Mouse (Mus musculus) Muller cell, postnatal 12 days (primary cell): ENCODE results near the gene Fam83e.

Experiments
- DNase-seq: peaks from one replicate; pipeline ENCODE4 v3.0.0-alpha.2; 2015; ENCODE audit errors: inconsistent ontology term

Gene Fam83e

DNA sequence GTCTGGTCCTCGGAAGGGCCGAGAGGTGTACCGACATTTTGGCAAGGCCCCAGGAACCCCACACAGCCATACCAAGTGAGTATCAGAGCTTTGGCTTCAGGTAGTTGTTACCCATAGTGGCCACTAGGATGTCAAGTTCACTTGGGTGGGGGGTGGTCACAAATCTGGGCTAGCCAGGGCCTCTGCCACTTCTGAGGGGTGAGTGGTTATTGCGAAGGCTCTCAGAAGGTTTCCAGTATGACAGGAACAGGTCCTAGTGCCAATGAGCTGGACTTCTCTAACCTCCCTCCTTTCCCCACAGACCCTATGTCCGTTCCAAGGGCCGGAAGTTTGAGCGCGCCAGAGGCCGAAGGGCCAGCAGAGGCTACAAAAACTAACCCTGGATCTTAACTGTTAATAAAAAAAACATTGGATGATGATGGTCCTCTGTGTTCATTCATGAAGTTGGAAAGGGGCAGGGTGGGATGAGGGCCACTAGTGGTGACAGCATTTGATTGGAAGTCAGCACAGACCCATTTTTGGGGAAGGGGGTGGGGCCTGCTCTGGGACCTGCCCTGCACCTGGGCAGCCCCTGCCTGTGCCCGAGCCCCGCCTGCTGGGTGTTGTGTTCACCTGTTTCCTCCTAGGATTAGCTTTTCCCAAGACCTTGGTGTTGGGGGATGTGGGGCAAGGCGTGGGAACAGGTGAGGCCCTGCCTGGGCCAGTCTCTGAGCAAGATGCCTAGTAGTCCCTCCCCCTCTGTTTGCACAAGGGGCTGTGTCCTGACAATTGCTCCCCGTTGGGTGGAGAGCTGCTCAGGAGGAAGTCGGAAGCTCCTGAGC, at the start of gene Fam83e:
Gene Fam83e (plus strand): TSS at position 800 of the 821 bp plus-strand sequence.
- DNase-seq = no peak

DNA sequence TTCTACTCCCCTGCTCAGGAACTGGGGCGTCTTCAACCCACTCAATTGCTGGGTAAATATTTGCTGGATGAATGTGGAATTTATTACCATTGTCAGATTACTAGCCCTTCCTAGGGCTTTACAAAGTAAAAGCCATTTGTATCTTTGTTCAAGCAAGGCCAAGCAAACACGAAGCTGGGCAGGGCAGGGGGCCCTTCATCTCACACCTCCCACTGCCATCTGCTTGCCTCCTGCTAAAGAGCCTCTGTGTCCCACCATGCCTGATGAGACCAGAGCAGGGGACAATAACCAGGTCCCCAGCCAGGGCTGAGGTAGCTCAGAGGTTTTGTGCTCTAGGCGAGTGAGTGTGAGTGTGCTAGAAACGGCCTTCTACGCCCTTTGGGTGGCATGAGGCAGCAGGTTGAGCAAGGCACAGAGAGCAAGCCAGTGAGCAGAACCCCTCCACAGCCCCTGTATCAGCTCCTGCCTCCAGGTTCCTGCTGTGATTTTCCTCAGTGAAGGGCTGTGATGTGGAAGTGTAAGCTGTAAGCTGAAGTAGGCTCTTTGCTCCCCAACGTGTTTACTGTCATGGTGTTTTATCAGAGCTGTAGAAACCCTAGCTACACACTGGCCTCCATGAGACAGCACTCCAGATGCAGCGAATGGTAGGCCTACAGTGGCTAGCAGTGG, 43.3 kb upstream of the Fam83e start:
- no peak for DNase-seq

DNA sequence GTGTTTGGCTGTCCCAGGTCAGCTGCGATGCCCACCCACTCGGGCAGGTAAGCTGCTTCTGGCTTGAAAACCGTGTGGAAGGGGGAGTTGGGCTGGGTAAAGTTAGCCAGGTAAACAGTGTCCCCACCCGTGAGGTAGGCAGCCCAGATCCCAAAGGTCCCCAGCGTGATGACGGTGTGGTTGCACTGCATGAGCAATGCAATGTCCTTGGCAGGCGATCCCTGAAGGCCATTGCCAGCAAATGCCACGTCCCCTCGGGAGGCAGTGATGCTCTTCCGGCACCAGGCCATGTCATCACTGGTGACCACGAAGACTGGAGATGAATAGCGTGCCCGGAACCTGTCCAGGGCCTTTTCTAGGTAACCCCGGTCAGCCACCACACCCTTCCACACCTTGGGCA, 42.5 kb upstream of the Fam83e start:
- DNase-seq = no peak

DNA sequence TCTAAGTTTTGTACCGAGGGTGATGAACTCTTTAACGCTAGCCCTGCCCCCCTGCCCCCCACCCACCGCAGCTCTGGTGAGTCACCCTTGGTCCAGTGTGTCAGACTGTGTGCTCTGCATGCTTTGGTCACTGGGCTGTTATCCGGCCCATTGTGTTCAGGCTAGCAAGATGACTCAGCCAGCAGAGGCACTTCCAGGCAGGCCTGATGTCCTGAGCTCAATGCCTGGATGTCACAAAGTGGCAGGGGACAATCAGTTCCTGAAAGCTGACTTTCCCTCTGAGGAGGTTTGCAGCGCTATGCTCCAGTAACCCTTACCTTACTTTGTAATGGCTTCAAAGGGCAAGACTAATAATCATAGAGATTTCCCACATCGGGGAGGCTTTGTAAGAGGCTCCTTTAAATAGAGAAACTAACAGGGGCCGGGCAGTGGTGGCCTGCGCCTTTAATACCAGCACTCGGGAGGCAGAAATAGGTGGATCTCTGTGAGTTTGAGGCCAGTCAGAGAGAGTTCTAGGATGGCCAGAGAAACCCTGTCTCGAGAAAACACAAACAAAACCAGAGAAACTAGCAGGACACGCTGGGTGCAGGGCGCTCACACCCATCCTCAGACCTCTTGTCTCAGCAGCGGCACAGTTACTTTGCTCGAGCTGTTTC, 40.9 kb upstream of the Fam83e start:
- DNase-seq = peak; percentile 93

DNA sequence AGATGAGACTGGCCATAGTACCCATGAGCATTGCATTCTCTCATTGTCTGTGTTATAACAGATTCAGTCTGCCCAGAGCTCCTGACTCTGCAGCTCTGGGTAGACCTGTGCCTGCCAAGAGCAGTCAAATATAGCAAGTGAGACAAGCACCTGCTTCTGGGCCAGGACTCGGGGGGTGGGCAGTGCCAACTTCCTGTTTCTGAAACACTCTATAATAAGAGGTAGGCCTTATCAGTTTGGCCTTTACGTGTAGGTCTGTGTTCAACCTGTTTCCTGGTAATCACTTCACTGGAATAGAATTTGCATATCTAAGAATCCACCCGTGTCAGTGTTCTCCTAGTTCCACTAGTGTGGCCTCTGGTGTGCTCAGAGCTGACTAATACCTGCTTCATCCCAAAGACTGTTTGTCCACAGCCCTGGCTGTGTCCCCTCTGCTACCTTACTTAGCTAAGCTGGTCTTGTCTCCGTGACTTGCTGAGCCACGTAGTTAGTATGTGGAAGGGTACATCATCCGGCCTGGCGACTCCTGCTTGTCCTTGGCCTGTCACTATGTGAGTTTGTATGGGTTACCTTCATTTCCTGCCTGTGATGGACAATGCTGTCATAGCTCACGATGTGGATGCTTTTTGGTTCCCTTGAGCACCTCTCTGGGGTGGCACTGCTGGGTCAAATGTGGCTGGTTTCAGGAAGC, 39.8 kb upstream of the Fam83e start:
- no peak for DNase-seq

DNA sequence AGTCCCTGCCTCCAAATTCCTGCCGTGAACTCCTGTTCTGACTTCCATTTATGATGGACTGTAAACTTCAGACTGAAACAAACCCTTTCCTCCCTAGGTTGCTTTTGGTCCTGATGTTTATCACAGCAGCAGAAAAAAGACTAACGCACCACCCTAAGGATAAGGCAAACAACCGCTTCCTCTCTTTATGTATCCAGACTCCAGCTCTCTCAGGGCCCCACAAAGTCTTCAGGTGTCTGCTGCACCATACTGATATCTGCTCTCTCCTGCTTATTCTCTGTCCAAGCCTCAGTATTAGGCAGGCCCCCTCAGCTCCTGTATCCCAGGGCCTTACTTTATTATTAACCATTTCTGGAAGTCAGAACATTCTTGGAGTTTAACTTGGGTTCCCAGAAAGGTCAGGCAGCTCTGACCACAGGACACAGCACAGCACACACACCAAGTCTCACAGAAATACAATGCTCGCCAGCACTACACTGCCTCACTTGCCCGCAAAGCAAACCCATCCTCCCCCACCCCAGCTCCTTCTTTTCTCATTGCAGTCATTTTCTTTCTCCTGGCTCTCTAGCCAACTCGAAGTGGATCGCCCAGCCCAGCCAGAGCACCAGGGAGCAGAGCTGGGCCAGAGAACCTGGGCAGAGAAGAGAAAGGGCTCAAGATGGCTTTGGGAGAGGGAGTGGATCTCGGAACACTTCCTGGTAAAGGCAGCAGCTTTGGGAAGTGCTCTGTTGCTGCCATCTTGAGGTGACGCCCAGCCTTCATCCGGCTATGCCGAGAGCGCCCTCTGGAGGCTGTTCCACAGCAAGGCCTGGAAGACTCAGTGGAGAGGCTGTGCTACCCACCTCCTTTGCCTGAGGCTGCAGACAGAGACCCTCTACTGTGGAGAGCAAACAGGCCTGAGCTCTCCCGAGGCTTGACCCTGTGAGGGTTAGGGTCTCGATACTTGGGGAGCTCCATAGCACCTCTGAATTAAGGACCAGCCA, 38.6 kb upstream of the Fam83e start:
- DNase-seq = peak; percentile 79

DNA sequence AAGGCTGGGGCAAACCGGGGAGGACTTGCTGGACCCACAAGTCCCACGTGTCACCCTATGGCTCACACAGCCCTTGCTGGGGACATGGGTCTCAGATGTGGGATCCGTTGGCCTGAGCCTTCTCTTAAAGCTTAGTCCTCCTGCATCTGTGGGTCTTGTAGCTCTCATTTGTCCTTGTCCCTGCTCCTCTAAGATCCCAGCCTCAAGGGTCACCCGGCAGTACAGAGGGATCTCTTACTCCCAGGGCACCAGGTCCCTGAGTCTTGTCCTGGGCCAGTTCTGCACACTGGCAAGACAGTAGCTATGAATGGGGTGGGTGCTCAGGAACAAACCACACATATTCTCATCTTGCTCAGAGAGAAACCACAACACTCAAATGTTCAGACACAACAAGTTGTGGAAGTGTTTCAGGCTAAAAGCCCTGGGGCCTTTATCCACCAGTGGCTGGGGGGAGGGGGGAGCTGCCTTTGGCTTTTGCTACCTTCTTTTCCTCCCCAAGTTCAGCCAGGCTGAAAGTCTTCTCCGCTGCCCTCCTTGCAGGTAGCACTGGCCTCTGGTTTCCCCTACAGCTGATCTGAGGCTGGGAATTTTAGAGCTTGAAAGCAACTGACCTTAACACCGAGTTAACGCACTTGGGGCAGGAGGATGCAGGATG, 37.5 kb upstream of the Fam83e start, which contains the start of gene Ntn5:
Gene Ntn5 (plus strand): TSS at position 627 of the 655 bp plus-strand sequence.
- DNase-seq = no peak

DNA sequence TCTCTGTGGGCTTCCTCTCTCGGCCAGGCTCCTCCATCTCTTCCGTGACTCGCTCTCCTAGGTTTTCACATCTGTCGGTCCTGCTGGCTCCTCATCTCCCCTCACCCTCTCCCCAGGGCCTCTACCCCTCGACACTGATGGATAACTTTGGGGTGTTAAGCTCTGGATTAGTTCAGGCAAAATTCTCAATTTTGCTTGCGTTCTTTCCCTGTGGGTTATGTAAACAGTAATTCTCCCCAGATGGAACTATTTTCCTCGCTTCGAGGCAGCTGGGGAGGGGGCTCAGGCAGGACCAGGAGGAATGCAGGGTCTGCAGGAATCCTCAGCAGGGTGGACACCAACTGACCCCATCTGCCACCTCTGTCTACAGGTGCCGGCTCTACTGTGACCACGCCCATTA, 35.2 kb upstream of the Fam83e start:
- DNase-seq = no peak

DNA sequence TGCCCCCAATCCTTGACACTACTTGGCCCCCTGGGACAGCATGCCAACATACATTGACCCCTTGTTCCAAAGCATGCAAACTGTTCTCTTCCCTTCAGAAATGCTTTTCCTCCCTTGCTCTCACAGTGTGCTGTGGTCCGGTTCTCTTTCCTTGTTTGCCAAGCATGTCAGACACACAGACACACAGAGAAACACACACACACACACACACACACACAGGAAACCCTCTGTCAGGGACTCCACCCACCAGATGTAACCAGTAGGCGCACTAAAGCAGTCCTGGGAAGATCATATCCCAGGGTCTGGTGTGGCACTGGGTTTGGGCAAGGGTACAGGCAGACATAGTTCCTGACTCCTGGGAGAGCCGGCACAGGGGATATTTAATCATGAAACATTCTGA, 34.2 kb upstream of the Fam83e start:
- DNase-seq = no peak

DNA sequence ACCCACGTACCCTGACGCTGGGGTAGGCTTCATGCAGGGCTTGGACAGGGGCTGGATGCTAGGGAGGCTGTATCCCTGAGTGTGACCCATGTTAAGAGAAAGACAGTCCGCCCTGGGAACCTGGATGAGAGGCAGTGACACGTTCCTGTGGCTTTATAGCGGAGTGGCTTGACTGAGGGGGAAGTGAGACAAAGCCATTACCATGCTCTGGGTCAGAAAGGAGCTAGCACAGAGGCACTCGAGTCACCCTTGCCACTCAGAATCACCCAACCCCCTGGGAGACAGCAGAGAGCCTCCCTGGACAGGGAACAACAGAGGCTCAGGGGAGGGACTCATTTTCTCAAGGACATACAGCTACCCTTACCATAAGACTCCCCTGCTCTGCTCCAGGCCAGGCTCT, 31.9 kb upstream of the Fam83e start:
- DNase-seq = no peak

DNA sequence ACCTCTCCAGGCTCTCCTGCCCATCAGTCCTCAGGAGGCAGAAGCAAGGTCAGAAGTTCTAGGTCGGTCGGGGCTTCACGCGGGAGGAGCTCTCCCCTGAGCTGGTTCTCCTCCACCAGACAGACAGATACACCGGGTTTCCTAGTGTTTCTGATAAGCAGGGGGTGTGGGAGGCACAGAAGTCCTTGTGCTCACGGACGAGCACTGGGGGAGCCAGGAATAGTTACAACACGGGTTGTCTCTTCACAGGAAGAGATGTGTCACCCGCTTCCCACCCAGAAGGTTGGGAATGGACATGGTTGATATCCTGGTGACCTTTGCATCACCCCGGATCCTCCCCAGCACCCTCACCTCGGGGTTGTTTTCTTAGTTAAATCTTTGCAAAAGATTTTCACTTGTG, 31.2 kb upstream of the Fam83e start:
- DNase-seq = no peak

DNA sequence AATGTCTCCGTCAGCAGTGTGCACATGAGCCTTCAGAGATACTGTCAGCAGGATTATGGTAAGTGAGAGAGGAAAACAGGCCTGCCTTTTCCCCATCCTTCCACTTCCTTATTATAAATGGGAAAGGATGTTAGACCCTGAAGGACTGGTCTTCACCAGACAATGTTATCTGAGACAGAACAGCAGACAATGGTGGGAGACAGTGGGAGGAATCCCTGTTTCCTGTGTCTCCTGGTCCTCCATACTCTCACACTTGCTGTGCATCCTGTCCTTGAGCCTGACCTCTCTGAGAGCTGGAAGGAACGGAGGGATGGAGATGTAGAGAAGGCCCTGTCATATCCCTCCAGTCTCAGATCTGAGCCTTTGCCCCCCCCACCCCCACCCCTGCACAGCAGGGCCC, 28.6 kb upstream of the Fam83e start:
- no peak for DNase-seq

DNA sequence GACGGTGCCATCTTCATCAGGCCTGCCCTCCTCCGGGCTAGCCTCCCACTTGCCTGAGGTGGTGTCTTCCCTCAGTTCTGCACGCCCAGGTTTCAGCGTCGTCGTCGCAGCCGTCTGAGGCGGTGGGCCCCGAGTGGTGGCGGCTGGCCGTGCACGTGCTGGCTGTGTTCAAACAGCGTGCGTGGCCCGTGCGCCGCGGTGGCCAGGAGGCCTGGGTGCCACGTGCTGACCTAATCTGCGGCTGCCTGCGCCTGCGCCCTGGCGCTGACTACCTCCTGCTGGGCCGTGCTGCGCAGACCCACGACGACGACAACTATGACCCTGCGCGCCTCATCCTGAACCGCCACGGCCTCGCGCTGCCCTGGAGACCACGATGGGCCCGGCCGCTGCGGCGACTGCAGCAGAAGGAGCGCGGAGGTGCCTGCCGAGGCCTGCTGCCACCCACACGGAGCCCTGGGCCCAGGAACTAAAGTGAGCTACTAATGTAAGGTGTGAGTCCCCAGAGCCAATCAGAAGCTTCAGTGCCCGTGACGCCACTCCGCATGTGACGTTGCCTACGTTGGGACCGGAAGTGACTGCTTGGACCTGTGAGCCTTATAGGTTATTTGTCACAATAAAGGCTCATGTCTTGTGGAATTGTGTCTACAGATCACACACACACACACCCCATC, 27.0 kb upstream of the Fam83e start, which contains the start of gene Sec1:
Gene Sec1 (minus strand): TSS at position 482 of the 671 bp plus-strand sequence.
- no peak for DNase-seq

DNA sequence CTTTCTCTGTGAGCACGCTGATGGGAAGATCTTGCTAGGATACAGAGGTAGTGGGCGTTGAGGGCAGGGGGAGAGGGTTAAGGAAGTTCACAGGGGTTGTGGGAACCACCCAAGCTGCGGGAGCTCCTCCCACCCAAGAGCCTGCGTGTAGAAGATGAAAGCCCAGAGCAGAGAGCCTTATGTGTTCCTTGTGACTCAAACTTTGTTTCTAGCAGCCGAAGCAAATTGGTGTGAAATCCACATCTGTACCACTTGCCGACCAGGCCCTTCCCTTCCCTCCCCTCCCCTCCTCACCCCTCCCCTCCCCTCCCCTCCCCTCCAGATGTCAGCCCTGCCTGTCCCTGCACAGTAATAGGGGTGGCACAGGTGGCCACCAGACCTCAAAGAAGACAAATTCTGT, 25.9 kb upstream of the Fam83e start:
- DNase-seq = no peak

DNA sequence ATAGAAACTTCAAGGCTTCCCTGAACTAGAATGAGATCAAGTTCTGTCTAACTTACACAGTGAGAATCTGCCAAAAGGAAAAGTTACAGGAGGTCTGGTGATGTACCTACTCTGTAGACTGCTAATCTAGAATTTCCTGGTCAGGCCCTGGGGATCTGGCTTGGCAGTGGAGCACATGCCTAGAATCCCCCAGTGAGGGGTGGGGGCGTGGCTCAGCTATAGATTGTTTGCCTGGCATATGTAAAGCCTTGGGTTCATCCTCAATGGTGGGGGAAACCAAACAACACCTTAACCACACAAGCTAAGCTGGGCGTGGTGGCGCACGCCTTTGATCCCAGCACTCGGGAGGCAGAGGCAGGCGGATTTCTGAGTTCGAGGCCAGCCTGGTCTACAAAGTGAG, 23.1 kb upstream of the Fam83e start:
- DNase-seq = no peak

DNA sequence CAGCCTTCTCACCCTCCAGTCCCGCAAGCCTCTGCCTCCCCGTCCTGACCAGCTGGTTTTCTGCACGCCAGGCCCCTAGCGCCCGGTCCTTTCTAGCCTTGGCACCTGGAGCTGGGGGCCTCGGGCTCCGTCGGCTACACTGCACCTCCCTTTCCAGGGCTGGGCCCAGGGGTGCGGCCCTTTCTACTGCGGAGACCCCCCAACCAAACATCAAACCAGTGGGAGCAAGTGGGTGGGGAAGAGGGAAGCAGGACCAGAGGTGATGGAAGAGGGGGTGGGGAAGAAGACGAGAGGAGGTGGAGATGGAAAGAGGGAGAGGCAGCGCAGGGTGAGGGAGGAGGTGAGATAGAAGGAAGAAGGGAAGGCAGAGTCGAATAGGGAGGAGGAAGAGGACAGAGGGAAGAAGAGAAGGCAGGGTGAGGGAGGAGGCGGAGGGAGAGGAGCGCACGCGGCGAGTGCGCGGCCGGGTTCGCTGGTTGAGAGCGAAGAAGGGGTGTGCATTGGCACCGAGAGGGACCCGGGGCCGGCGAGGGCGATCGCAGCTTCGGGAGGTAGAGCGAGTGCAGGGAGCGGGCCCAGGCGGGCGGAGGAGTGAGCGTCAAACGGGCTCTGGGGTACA, 21.4 kb upstream of the Fam83e start, which contains the start of gene Car11:
Gene Car11 (plus strand): TSS at position 321 of the 619 bp plus-strand sequence.
- DNase-seq = no peak

DNA sequence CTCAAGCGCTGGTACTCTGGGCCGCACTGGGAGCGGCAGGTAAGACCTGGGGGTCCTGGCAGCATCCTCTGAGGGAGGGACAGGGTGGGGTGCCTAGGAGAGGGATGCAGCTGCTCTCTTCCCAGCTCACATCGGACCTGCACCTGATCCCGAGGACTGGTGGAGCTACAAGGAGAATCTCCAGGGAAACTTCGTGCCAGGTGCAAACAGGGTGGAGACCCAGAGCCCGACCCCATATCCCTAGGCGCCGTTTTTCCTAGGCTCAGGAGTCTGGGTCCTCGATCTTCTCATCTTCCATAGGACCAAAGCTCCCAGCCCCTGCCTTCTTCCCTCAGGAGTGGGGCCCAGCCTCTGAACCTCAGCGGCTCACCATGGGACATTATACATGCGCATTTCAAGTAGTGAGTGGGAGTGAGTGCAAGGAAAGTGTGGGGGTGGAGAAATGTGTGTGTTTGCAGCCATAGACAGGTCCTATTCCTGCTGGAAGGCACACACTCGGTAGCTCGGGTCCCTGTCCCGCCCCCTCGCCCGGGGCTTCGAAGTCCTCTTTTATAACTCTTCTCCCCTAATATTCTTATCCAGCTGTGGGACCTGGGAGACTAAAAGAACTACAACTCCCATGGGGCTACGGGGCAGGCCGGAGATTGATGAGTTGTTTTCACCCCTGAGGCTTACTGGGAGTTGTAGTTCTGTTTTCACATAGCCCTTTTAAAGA, 20.6 kb upstream of the Fam83e start:
- peak; percentile 78 for DNase-seq

DNA sequence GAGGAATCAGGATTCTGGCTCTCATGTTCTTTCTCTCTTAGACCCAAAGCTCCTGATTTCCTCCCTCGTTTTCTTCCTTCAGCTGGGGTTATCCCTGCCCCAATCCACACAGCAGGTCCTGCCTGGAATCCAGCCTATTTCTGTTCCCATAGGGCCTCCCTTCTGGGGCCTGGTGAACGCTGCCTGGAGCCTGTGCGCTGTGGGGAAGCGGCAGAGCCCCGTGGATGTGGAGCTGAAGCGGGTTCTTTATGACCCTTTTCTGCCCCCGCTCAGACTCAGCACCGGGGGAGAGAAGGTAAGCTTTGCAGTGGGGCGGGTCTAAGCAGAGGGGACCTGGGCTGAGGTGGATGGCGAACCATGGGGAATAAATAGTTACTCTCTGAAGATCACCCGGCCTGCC, 19.9 kb upstream of the Fam83e start:
- DNase-seq = no peak

DNA sequence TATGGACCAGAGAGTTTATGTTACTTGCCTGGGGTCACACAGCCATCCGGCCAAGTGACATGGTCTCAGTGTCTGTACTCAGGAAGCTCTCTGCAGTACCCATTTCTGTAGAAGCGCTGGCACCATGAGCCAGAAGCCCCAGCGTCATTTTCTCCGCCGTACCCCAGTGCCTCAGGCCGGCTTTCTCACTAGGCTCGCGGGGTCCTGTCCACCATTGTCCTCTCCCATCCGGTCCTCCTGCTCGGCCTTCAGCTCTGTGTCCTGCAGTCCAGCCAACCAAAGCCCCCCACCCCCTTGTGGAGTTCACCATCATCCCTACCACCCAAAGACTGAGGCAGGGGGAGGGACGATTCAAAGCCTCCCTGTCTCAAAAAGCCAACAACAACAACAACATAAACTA, 19.4 kb upstream of the Fam83e start:
- no peak for DNase-seq
